ENCODE assay signal across 8 mouse cellular contexts in genomic region chr5:139270806-139271521, GRCm38 (mm10). TPM values are rescaled to one million over a fixed set of nuclear protein-coding genes. Genes with fewer than 3 reads are reported as not detected.
A peak's percentile ranks its signal among the peaks of the same experiment; 100 is the strongest.
DNase-seq lines count a peak whose midpoint lies in the region; ATAC-seq and TF ChIP-seq lines count a peak whose summit lies in the region.

No protein-coding gene starts in this region.

- intact Hi-C loops in heart, postnatal 10 days (cut with DNase I), result no loop called here
- intact Hi-C loops in heart, adult 2 months (cut with DNase I), result no loop called here

- H3K9me3 ChIP-seq in hindbrain, embryonic 13.5 days, result no peaks in the 10 kb centered on the region
- no peaks in the 10 kb centered on the region for H3K9me3 ChIP-seq in stomach, embryonic 14.5 days (ENCODE audit: control insufficient read depth, low read depth, low read length)

- DNase-seq in heart, postnatal 10 days, result peak; percentile 37 to 51
- no peak for DNase-seq in heart, adult 2 months
- DNase-seq in ovary, adult 18-20 months (ENCODE audit: low spot score), result peak; percentile 49
- DNase-seq in ovary, postnatal 10 days (ENCODE audit: low spot score), result no peak
- no peak for DNase-seq in frontal cortex, postnatal 36 days (ENCODE audit: low spot score in 2 of 2)

- no peak for ATAC-seq in hindbrain, embryonic 13.5 days (ENCODE audit: low FRiP score)
- ATAC-seq in stomach, embryonic 14.5 days (ENCODE audit: insufficient number of reproducible peaks, insufficient read depth, low FRiP score, low read depth), result no peak
- no peak for ATAC-seq in megakaryocyte progenitor cell, adult 5-6 weeks (replicated peaks; ENCODE audit: poor library complexity)

- no peak overlapping the region for H3K9ac ChIP-seq in heart, adult 2 months (ENCODE audit: low read depth, low read length)
- H3K9ac ChIP-seq in hindbrain, embryonic 13.5 days, result no peak overlapping the region
- H3K9ac ChIP-seq in stomach, embryonic 14.5 days (replicated peaks; ENCODE audit: low read depth, low read length), result no peak overlapping the region

- H3K4me1 ChIP-seq in heart, adult 2 months (ENCODE audit: control insufficient read depth, insufficient read depth, low read length), result no peaks in the 10 kb centered on the region
- peaks cover 20% of the 10 kb centered on the region for H3K4me1 ChIP-seq in hindbrain, embryonic 13.5 days (replicated peaks)
- 0 out of 2 replicates have a peak, but pooled peaks cover 4% of the 10 kb centered on the region for H3K4me1 ChIP-seq in stomach, embryonic 14.5 days (ENCODE audit: control insufficient read depth, insufficient read depth, low read length)

- H3K4me3 ChIP-seq in heart, adult 2 months, result no peak overlapping the region
- H3K4me3 ChIP-seq in hindbrain, embryonic 13.5 days, result no peak overlapping the region
- H3K4me3 ChIP-seq in stomach, embryonic 14.5 days (ENCODE audit: low read depth, low read length), result no peak overlapping the region

- TF ChIP-seq CTCF in heart, adult 2 months (IDR thresholded peaks at IDR 0.05), result no peak

- no peaks in the 10 kb centered on the region for H3K36me3 ChIP-seq in heart, adult 2 months (ENCODE audit: control insufficient read depth, insufficient read depth, low read length)
- H3K36me3 ChIP-seq in hindbrain, embryonic 13.5 days, result peaks cover 37% of the 10 kb centered on the region
- H3K36me3 ChIP-seq in stomach, embryonic 14.5 days (ENCODE audit: control insufficient read depth, insufficient read depth, low read length), result peaks cover 16% of the 10 kb centered on the region

- WGBS in heart, adult 2 months, result 61% methylated on average over 16 of the region's 16 CpGs
- 63% methylated on average over 16 of the region's 16 CpGs for WGBS in hindbrain, embryonic 13.5 days
- WGBS in stomach, embryonic 14.5 days, result 58% methylated on average over 16 of the region's 16 CpGs

- H3K4me2 ChIP-seq in hindbrain, embryonic 13.5 days, result no peak overlapping the region
- no peak overlapping the region for H3K4me2 ChIP-seq in stomach, embryonic 14.5 days (replicated peaks; ENCODE audit: low read depth, low read length)

- H3K79me2 ChIP-seq in heart, adult 2 months (replicated peaks; ENCODE audit: control insufficient read depth, insufficient read depth, low read length), result no peaks in the 10 kb centered on the region

- no peaks in the 10 kb centered on the region for H3K27me3 ChIP-seq in heart, adult 2 months (ENCODE audit: control insufficient read depth, insufficient read depth, low read length)
- no peaks in the 10 kb centered on the region for H3K27me3 ChIP-seq in hindbrain, embryonic 13.5 days
- no peaks in the 10 kb centered on the region for H3K27me3 ChIP-seq in stomach, embryonic 14.5 days (ENCODE audit: control insufficient read depth, insufficient read depth, low read length)

- TF ChIP-seq POLR2A in heart, adult 2 months (IDR thresholded peaks at IDR 0.05; ENCODE audit: insufficient read depth, low read depth, low read length), result no peak

- no peak overlapping the region for H3K27ac ChIP-seq in heart, adult 2 months
- H3K27ac ChIP-seq in hindbrain, embryonic 13.5 days, result peak overlapping the region; percentile 58
- H3K27ac ChIP-seq in stomach, embryonic 14.5 days (ENCODE audit: low read length), result peak overlapping the region; percentile 52

- TF ChIP-seq EP300 in heart, adult 2 months (IDR thresholded peaks at IDR 0.05; ENCODE audit: insufficient read depth, low read depth, low read length), result no peak

RNA-seq across cellular contexts. Expression of gene Get4, which starts 18.8 kb away (rescaled TPM):
- total RNA-seq in heart, postnatal 10 days (2021), result 10 to 100 TPM; 57.6 to 59.4 TPM
- 10 to 100 TPM; 38.2 to 45.4 TPM for total RNA-seq in heart, adult 2 months (2021)
- polyA plus RNA-seq in heart, adult 2 months (2012; rRNA removed), result 57.3 and 59.6 TPM in 2 replicates
- 113 TPM in 2 replicates for polyA plus RNA-seq in hindbrain, embryonic 13.5 days (2015; fragmentation: Nextera tagmentation; extraction: Ambion mirVana)
- polyA plus RNA-seq in stomach, embryonic 14.5 days (2014; fragmentation: Nextera tagmentation; extraction: Ambion mirVana), result 149 and 151 TPM in 2 replicates
- 23.0 and 39.2 TPM in 2 replicates for total RNA-seq in megakaryocyte progenitor cell, adult 5-6 weeks (2015)
- total RNA-seq in megakaryocyte progenitor cell, adult 5-6 weeks (2017), result 17.4 and 27.4 TPM in 2 replicates

RNA-seq across cellular contexts. Expression of gene Adap1, which starts 54.5 kb away (rescaled TPM):
- 1 to 10 TPM; 1.6 to 1.8 TPM for total RNA-seq in heart, postnatal 10 days (2021)
- 1 to 10 TPM; 1.5 to 1.7 TPM for total RNA-seq in heart, adult 2 months (2021)
- 2.7 and 2.8 TPM in 2 replicates for polyA plus RNA-seq in heart, adult 2 months (2012; rRNA removed)
- 24.9 and 26.5 TPM in 2 replicates for polyA plus RNA-seq in hindbrain, embryonic 13.5 days (2015; fragmentation: Nextera tagmentation; extraction: Ambion mirVana)
- polyA plus RNA-seq in stomach, embryonic 14.5 days (2014; fragmentation: Nextera tagmentation; extraction: Ambion mirVana), result 2.2 and 2.3 TPM in 2 replicates
- 23.8 and 27.4 TPM in 2 replicates for total RNA-seq in megakaryocyte progenitor cell, adult 5-6 weeks (2015)
- total RNA-seq in megakaryocyte progenitor cell, adult 5-6 weeks (2017), result 29.9 and 47.0 TPM in 2 replicates

Comparison
In these comparisons a context has a peak if more than half of its experiments do, and no peak if none do; other contexts are left out.
1. DNase-seq: peak in heart, postnatal 10 days (2 of 2) and ovary, adult 18-20 months (single experiment); none in heart, adult 2 months (0 of 2), ovary, postnatal 10 days (single experiment) and frontal cortex, postnatal 36 days (0 of 2).
2. RNA of gene Adap1, which starts 54.5 kb away (total RNA-seq): 23.8 to 47.0 TPM in megakaryocyte progenitor cell, adult 5-6 weeks; 1.6 to 1.8 TPM in heart, postnatal 10 days and 1.5 to 1.7 TPM in heart, adult 2 months; every median in the first group is over 4 times any median in the second.